ENCODE assay signal across 17 mouse cellular contexts in the genomic region with DNA sequence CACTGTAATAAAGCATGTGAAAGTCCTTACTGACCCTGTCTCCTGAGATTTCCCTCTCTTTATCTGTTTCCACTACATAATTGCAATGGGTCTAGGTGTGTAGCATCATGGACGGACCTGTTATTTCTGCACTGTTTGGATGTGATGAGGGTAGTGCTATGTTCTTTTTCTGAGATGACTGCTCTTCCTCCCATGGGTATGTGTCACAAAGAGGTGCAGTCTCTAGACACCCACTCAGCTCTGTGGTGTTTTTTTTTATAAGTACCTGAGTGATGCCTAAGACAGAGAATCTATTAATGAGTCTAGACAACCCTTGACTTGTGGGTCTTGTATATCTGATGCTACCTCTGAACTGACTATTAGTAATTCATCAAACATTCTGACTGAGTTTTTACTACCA.
"Had no signal": no experiment of that assay in that cellular context is flagged by ENCODE, and none has a peak within 500 bp of the region (broad histone marks: within the 10 kb centered on the region; RNA-seq: fewer than 3 reads in every experiment).

No protein-coding gene starts in this region.

- ATAC-seq: hindbrain, embryonic 16.5 days; intestine, embryonic 15.5 days; intestine, postnatal 0 days; liver, embryonic 12.5 days had no signal

- DNase-seq: gastrocnemius, adult 2 months; gastrocnemius, postnatal 10 days; gastrocnemius, postnatal 25 days; heart, adult 18-20 months; heart, postnatal 10 days; heart, postnatal 4 days; kidney, adult 18-20 months; kidney, adult 8-10 months; kidney, postnatal 10 days; kidney, postnatal 25 days; kidney, postnatal 4 days; layer of hippocampus, postnatal 36 days; left cerebral cortex, postnatal 4 days had no signal
